Mouse (Mus musculus): ENCODE measurements at regions not wholly inside any gene's neighbourhood (a gene's known extent, or its start where the extent isn't known, plus 50 kb on each side); places are given as distances from the start of the nearest gene placed in this dataset.

GRCm38 (mm10) chr4:34172000-34172399 is 122.0 kb upstream of the Spaca1 start:
- Histone ChIP-seq H3K4me3 (no peak overlapping the region), H3K9ac (no peak overlapping the region), H3K9me3 (no peaks in the 10 kb centered on the region), H3K36me3 (no peaks in the 10 kb centered on the region), H3K4me2 (no peak overlapping the region), H3K27me3 (no peaks in the 10 kb centered on the region), H3K4me1 (replicated peaks) (peaks cover 4% of the 10 kb centered on the region), H3K27ac (no peak overlapping the region)
- 87% methylated on average over 3 of the region's 3 CpGs for WGBS
- no peak for ATAC-seq (ENCODE audit: low FRiP score)

GRCm38 (mm10) chr4:34177421-34177820 is 127.4 kb upstream of the Spaca1 start:
- Histone ChIP-seq H3K4me1 (replicated peaks) (no peaks in the 10 kb centered on the region), H3K4me2 (no peak overlapping the region), H3K9ac (no peak overlapping the region), H3K9me3 (no peaks in the 10 kb centered on the region), H3K4me3 (no peak overlapping the region), H3K36me3 (no peaks in the 10 kb centered on the region), H3K27ac (no peak overlapping the region), H3K27me3 (no peaks in the 10 kb centered on the region)
- WGBS: 82% methylated on average over 1 of the region's 1 CpGs
- no peak for ATAC-seq (ENCODE audit: low FRiP score)

DNA sequence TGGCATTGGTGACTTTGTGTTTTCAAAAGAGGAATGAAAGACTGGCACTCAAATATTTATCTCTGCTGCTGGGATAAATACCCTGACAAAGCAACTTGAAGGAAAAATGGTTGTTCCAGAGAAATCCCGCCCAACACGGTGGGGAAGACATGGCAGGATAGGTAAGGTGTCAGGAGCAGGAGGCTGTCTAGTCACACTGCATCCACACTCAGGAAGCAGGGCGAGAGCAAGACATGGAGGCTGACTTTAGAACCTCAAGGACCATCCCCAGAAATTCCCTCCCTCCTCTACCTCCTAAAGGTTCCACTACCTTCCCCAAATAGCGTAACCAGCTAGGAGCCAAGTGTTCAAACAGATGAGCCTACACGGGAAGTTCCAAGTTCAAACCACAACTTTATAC is 136.5 kb upstream of the Spaca1 start:
- WGBS: 93% methylated on average over 5 of the region's 5 CpGs
- H3K27me3 ChIP-seq: no peaks in the 10 kb centered on the region
- H3K4me2 ChIP-seq: no peak overlapping the region
- no peak overlapping the region for H3K4me3 ChIP-seq
- no peak for ATAC-seq (ENCODE audit: low FRiP score)
- H3K9me3 ChIP-seq: no peaks in the 10 kb centered on the region
- no peak overlapping the region for H3K27ac ChIP-seq
- H3K9ac ChIP-seq: no peak overlapping the region
- H3K4me1 ChIP-seq (replicated peaks): no peaks in the 10 kb centered on the region
- no peaks in the 10 kb centered on the region for H3K36me3 ChIP-seq

DNA sequence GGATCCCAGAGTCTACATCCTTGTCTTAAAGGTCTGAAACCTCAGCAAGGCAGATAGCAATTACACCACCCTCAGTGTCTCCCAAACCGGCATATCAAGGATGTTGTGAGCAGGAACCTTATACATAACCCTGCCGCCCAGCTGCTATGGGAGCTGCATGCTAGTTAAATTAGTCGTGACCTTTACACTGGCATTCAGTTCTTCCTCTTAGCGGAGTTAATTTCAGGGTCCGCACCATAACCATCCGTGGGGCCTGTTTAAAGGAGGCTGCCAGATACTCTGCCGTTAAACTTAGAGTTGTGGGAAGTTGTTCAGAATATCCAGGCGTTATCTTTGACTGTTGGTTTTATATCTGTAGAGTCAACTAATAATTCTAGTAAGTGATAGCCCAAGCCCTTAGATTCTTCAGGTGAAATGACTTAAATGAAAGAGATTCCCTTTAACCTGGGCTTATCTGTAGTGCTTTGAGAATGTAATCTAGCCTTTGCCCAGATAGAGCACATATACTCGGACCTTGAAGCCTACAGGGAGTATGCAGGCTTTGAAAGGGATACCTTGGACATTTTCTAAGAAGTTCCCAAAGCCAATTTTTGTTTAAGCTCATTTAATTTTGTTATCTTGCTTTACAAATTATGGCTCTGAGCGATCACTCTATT is 153.3 kb upstream of the Spaca1 start:
- no peak for ATAC-seq (ENCODE audit: low FRiP score)
- H3K9me3 ChIP-seq: no peaks in the 10 kb centered on the region
- no peak overlapping the region for H3K9ac ChIP-seq
- no peak overlapping the region for H3K4me2 ChIP-seq
- no peak overlapping the region for H3K27ac ChIP-seq
- H3K4me1 ChIP-seq (replicated peaks): no peaks in the 10 kb centered on the region
- WGBS: 85% methylated on average over 10 of the region's 10 CpGs
- H3K27me3 ChIP-seq: no peaks in the 10 kb centered on the region
- H3K4me3 ChIP-seq: no peak overlapping the region
- H3K36me3 ChIP-seq: no peaks in the 10 kb centered on the region

DNA sequence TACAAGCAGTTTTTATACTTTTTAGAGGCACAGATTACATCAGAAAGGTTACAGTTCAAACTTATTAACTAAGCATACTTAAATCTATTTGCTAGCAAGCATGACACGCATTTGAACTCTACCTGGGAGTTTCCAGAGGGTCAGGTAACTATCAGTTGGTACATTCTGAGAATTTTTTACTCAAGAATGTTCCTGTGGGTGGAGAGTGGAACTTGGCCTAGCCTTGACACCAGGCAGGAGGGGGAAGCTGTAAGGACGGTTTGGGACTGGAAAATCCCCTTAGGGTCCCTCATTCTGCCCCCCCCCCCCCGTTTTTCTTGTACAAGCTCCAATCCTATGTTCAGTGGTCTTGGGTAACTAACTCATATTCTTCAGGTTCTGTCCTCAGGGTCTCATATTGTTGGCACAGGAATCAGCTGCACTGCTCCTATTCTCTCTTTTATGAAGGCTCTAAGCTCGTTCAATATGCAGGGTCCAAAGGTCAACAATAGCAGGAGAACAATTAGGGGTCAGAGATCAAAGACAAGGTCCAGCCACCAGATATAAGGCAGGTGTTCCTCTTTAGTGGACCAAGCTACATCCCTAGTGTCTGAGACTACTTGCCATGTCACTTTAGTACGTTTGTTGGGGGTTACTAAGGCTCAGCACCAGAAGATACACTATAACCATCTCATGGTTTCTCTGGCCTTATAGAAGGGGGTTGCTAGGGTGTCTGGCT is 159.3 kb upstream of the Spaca1 start:
- ATAC-seq (ENCODE audit: low FRiP score): no peak
- H3K27ac ChIP-seq: no peak overlapping the region
- no peak overlapping the region for H3K4me3 ChIP-seq
- WGBS: 64% methylated on average over 5 of the region's 5 CpGs
- no peaks in the 10 kb centered on the region for H3K4me1 ChIP-seq (replicated peaks)
- H3K27me3 ChIP-seq: no peaks in the 10 kb centered on the region
- H3K36me3 ChIP-seq: no peaks in the 10 kb centered on the region
- H3K4me2 ChIP-seq: no peak overlapping the region
- no peak overlapping the region for H3K9ac ChIP-seq
- no peaks in the 10 kb centered on the region for H3K9me3 ChIP-seq

DNA sequence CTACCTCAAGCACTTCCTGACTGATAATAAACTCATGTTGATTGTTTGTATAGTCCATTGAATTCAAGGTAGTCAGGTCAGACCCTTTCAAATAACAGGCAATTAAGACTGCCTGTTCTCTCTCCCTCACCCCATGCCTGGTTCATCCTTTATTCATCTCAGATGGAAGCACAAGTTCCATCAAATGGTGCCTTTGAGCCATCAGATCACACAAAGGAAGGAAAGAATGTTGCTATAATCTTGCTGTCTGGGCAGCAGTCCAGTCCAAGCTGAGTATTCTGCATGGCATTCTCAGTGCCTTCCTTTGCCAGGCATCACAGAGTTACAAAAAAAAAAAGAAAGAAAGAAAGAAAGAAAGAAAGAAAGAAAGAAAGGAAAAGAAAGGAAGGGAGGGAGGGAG is 163.7 kb upstream of the Spaca1 start:
- H3K4me1 ChIP-seq (replicated peaks): 0 out of 2 replicates have a peak, but pooled peaks cover 3% of the 10 kb centered on the region

GRCm38 (mm10) chr4:34214346-34214745 is 164.4 kb upstream of the Spaca1 start:
- H3K4me3 ChIP-seq: no peak overlapping the region
- whole genome bisulfite sequencing: 88% methylated on average over 11 of the region's 11 CpGs
- ATAC-seq (ENCODE audit: low FRiP score): no peak
- H3K36me3 ChIP-seq: no peaks in the 10 kb centered on the region
- no peak overlapping the region for H3K27ac ChIP-seq
- no peaks in the 10 kb centered on the region for H3K27me3 ChIP-seq
- H3K4me1 ChIP-seq (replicated peaks): 0 out of 2 replicates have a peak, but pooled peaks cover 3% of the 10 kb centered on the region
- no peak overlapping the region for H3K4me2 ChIP-seq
- no peak overlapping the region for H3K9ac ChIP-seq
- no peaks in the 10 kb centered on the region for H3K9me3 ChIP-seq

More for the DNA sequence above, 163.7 kb upstream of the Spaca1 start:
- H3K27ac ChIP-seq: no peak overlapping the region
- no peak for ATAC-seq (ENCODE audit: low FRiP score)
- no peaks in the 10 kb centered on the region for H3K9me3 ChIP-seq
- H3K4me3 ChIP-seq: no peak overlapping the region
- H3K36me3 ChIP-seq: no peaks in the 10 kb centered on the region
- no peaks in the 10 kb centered on the region for H3K27me3 ChIP-seq
- no peak overlapping the region for H3K4me2 ChIP-seq
- H3K9ac ChIP-seq: no peak overlapping the region

DNA sequence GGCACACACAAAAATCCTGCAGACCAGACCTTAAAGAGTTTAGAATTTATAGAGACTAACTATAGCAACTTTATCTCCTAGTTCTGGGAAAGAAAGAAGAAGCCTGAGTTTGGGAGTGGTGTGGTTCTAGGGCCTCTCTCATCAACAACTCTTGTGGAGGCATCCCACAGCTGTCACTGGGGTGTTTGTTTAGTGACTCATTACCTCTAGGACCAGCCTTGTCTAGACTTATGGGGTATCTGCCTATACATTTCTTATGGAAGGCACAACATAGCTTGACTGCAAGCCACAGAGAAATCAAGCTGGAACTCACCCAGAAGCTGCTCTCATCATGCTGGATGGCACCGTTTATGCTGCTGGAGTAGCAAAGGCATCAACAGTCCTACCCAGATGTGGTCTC is 171.9 kb upstream of the Spaca1 start:
- no peaks in the 10 kb centered on the region for H3K9me3 ChIP-seq
- no peak overlapping the region for H3K9ac ChIP-seq
- peaks cover 9% of the 10 kb centered on the region; the same call in 1 of the 2 replicates for H3K4me1 ChIP-seq (replicated peaks)
- H3K36me3 ChIP-seq: no peaks in the 10 kb centered on the region
- ATAC-seq (ENCODE audit: low FRiP score): no peak
- no peaks in the 10 kb centered on the region for H3K27me3 ChIP-seq
- no peak overlapping the region for H3K4me2 ChIP-seq
- H3K4me3 ChIP-seq: no peak overlapping the region
- H3K27ac ChIP-seq: no peak overlapping the region
- 94% methylated on average over 1 of the region's 1 CpGs for WGBS

DNA sequence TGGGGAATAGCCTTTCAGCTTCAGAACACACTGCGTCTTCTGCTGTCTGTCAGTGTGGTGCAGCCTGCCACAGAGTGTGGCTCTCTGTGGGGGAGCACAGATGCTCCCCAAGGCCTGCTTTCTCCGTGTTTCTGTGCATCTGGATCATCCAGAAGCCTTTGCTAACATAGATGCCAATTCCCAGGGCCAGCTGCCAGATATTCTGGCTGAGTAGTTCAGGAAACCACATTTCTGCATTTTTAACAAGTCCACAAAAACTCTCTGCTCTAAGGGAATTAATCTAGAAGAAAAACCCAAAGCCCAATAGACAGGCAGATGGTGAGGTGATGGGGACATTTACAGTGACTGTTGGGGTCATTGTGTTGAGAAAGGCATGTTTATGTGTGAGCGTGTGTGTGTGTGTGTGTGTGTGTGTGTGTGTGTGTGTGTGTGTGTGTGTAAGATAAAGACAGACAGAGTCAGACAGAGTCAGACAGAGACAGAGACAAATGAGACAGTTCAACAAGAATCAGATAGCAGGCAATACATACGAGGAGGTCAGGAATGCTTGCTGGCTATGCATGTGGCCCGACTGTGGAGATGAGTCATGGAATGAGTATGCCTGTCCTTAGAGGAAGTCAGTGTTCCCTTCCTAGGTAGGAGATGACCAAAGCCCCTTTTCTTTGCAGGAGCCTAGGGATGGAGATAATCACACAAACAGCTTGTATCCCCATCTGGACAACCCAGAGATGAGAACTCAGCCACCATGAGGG is 176.3 kb upstream of the Spaca1 start:
- Histone ChIP-seq H3K9ac (no peak overlapping the region), H3K9me3 (no peaks in the 10 kb centered on the region), H3K4me2 (no peak overlapping the region), H3K27me3 (no peaks in the 10 kb centered on the region), H3K4me3 (no peak overlapping the region), H3K27ac (0 out of 2 replicates have a peak overlapping the region, but pooled peaks have one; percentile 23), H3K36me3 (no peaks in the 10 kb centered on the region), H3K4me1 (replicated peaks) (peaks cover 6% of the 10 kb centered on the region; the same call in 1 of the 2 replicates)
- 50% methylated on average over 5 of the region's 5 CpGs for WGBS
- ATAC-seq (ENCODE audit: low FRiP score): no peak

DNA sequence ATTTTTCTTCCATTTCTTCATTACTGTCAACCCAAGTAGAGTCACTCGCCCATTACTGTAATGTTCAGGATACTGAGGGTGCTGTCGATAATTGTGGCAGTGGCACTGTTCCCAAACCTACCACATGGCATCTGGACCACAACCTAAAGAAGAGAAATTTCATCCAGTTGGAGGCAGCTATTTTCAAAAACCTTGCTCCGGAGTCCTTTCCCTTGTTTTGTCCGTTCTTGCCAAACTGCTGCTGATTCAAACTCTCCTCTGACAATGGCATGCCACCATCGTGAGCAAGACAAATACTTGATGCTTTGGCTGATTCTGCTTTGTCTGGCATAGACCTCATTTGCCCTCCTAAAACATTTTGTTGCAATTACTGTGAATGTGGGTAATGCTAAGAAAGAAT is 176.9 kb upstream of the Spaca1 start:
- H3K27me3 ChIP-seq: no peaks in the 10 kb centered on the region
- WGBS: 79% methylated on average over 5 of the region's 5 CpGs
- H3K9me3 ChIP-seq: no peaks in the 10 kb centered on the region
- H3K27ac ChIP-seq: 0 out of 2 replicates have a peak overlapping the region, but pooled peaks have one; percentile 23
- H3K4me1 ChIP-seq (replicated peaks): peaks cover 6% of the 10 kb centered on the region; the same call in 1 of the 2 replicates
- no peaks in the 10 kb centered on the region for H3K36me3 ChIP-seq
- no peak overlapping the region for H3K4me2 ChIP-seq
- no peak overlapping the region for H3K9ac ChIP-seq
- H3K4me3 ChIP-seq: no peak overlapping the region
- ATAC-seq (ENCODE audit: low FRiP score): no peak

DNA sequence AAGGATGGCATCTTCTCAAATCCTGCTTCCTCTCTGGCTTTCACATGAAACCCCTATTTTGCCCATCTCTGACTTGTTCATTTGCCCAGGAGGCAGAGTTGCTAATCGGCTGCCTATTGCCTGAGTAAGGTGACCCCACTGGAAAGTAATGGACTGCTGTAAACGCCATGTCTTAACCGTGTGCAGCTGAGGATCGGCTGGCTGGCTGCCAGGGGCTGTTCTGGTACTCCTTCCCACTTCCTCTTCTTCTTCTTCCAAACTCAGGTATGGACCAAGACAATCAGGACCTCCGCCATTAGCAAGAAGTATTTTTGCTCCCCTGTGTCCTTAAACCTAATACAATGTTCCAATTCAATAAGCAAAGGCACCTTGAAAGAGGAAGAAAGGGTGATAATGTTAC is 177.6 kb upstream of the Spaca1 start:
- Histone ChIP-seq H3K27ac (no peak overlapping the region), H3K9me3 (no peaks in the 10 kb centered on the region), H3K4me1 (replicated peaks) (peaks cover 6% of the 10 kb centered on the region; the same call in 1 of the 2 replicates), H3K4me2 (no peak overlapping the region), H3K9ac (no peak overlapping the region), H3K36me3 (no peaks in the 10 kb centered on the region), H3K27me3 (no peaks in the 10 kb centered on the region), H3K4me3 (no peak overlapping the region)
- no peak for ATAC-seq (ENCODE audit: low FRiP score)
- 72% methylated on average over 5 of the region's 5 CpGs for WGBS

DNA sequence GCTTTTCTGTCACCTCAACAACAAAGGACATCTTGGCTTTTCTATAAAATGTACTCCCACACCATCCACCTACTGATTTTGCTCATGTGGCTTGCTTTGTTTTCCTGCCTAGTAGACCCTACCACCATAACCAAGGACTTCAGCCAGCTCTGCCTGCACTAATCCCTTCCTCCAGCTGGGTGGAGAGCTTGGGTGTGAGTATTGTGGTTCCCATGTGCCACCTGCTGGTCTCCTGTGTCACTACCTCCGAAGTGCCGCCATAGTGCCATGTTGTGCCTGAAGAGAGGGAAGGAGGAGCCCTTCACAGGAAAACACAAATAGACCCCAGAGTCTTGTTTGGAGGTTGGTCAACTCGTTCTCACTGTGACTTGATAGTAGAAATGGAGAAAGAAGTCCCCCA is 181.3 kb upstream of the Spaca1 start:
- peak; percentile 84 for ATAC-seq (ENCODE audit: low FRiP score)
- no peaks in the 10 kb centered on the region for H3K36me3 ChIP-seq
- 13% methylated on average over 3 of the region's 3 CpGs for WGBS

More for the DNA sequence above, 181.3 kb upstream of the Spaca1 start:
- no peaks in the 10 kb centered on the region for H3K9me3 ChIP-seq
- H3K4me3 ChIP-seq: no peak overlapping the region
- peaks cover 12% of the 10 kb centered on the region for H3K4me1 ChIP-seq (replicated peaks)
- H3K27me3 ChIP-seq: no peaks in the 10 kb centered on the region
- no peak overlapping the region for H3K9ac ChIP-seq
- H3K27ac ChIP-seq: no peak overlapping the region
- H3K4me2 ChIP-seq: no peak overlapping the region

Data from hindbrain, embryonic 13.5 days (tissue).